Mouse (Mus musculus): ENCODE results near the gene Fpgs.

DNA sequence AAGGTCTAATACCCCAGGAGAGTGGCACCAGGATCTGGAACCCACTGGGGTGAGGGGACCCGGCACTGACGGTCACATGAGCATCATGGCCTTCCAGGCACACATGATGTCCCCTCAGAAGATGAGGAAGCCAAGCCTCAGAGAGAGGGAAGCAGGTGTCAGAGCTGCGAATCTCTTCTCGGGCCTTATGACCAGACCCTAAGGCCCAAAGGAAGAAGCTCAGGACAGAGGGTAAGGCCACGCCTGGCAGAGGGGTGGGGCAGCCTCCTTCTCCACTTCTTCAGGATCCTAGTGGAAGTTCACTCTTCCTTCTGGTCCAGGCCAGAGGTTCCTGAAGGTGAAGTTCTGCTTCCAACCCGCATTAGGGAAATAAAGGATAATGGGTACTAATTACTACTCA, 28.8 kb upstream of the Fpgs start:
- TF ChIP-seq CTCF (IDR thresholded peaks at IDR 0.05; ENCODE audit: borderline replicate concordance, extremely low read depth, insufficient read depth, insufficient read length), result no peak
- TF ChIP-seq POLR2A (IDR thresholded peaks at IDR 0.05; ENCODE audit: borderline replicate concordance, extremely low read depth, insufficient read depth, insufficient read length, poor library complexity, severe bottlenecking), result no peak

Data from brain, embryonic 14.5 days (tissue).